Mouse (Mus musculus): ENCODE results near the gene Pgm5. TPM values are rescaled to one million over a fixed set of nuclear protein-coding genes. Genes with fewer than 3 reads are reported as not detected.
A peak's percentile ranks its signal among the peaks of the same experiment; 100 is the strongest.
"Not testable (repeated sequence)": the region's sequence is repeated elsewhere in the genome, so short reads cannot be mapped to it uniquely, and the experiment has no call there.

Gene Pgm5
- polyA plus RNA-seq, 1 experiment from 2014 or later = 1.2 TPM

GRCm38 (mm10) chr19:24719504-24719903, 142.2 kb downstream of the Pgm5 start:
- Histone ChIP-seq H3K9ac (replicated peaks) (no peak overlapping the region), H3K4me3 (replicated peaks) (no peak overlapping the region), H3K36me3 (no peaks in the 10 kb centered on the region), H3K27me3 (replicated peaks) (no peaks in the 10 kb centered on the region), H3K4me1 (no peaks in the 10 kb centered on the region), H3K27ac (replicated peaks) (no peak overlapping the region), H3K4me2 (no peak overlapping the region), H3K9me3 (replicated peaks) (no peaks in the 10 kb centered on the region)
- ATAC-seq (ENCODE audit: low FRiP score) = no peak
- WGBS = 77% methylated on average over 4 of the region's 4 CpGs

DNA sequence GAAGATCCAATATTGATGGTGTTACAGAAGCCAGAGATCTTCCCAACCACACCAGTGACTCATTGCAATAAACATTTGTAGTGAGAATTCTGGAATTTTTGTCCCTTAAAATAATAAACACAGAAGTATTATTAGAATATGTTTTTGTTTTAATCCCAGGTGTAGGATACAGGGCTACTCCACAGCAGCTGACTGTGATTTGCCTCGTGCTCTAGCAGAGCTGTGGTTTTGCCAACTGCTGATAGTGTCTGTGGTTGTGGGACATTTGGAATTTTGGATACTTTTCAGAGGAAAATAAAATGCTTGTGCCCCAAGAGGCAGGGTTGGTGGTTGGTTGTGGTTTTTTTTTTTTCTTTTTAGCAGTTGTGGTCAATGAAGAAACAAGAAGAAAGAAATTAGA, 143.6 kb downstream of the Pgm5 start:
- H3K4me3 ChIP-seq (replicated peaks) = no peak overlapping the region
- no peak for ATAC-seq (ENCODE audit: low FRiP score)
- no peak overlapping the region for H3K9ac ChIP-seq (replicated peaks)
- H3K27ac ChIP-seq (replicated peaks) = no peak overlapping the region
- no peaks in the 10 kb centered on the region for H3K9me3 ChIP-seq (replicated peaks)
- H3K4me2 ChIP-seq = no peak overlapping the region
- WGBS = 89% methylated on average over 1 of the region's 1 CpGs
- H3K4me1 ChIP-seq = no peaks in the 10 kb centered on the region
- H3K36me3 ChIP-seq = no peaks in the 10 kb centered on the region
- no peaks in the 10 kb centered on the region for H3K27me3 ChIP-seq (replicated peaks)

GRCm38 (mm10) chr19:24716303-24717097, 145.2 kb downstream of the Pgm5 start:
- WGBS = 78% methylated on average over 7 of the region's 7 CpGs
- ATAC-seq (ENCODE audit: low FRiP score) = peak; percentile 57; the same call in 1 of the 2 replicates

DNA sequence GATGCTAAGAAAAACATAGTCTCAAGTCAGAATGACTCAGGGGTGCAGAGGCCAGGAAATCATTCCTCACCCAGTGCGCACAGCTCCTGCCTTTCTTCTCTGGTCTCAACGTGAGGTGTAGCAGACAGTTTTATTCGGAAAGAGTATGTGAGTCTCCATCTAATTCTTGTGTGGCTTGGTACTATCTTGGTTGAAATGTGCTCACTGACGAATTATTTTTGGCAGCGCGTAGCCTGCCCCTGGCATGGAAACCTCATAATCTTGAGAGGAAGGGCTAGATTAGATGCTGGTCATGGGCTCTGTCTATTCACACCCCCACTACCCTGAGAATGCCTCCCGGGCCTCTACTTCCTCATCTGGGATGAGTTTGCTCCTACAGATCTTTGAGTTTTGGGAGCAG, 153.6 kb downstream of the Pgm5 start:
- H3K27me3 ChIP-seq (replicated peaks) = no peaks in the 10 kb centered on the region
- H3K36me3 ChIP-seq = no peaks in the 10 kb centered on the region
- ATAC-seq (ENCODE audit: low FRiP score) = no peak
- no peaks in the 10 kb centered on the region for H3K4me1 ChIP-seq
- H3K9me3 ChIP-seq (replicated peaks) = no peaks in the 10 kb centered on the region
- H3K4me3 ChIP-seq (replicated peaks) = no peak overlapping the region
- H3K4me2 ChIP-seq = no peak overlapping the region
- no peak overlapping the region for H3K27ac ChIP-seq (replicated peaks)
- H3K9ac ChIP-seq (replicated peaks) = no peak overlapping the region
- WGBS = 89% methylated on average over 7 of the region's 7 CpGs

More at GRCm38 (mm10) chr19:24716303-24717097, 145.2 kb downstream of the Pgm5 start:
- Histone ChIP-seq H3K36me3 (no peaks in the 10 kb centered on the region), H3K27ac (replicated peaks) (no peak overlapping the region), H3K4me1 (no peaks in the 10 kb centered on the region), H3K9me3 (replicated peaks) (no peaks in the 10 kb centered on the region), H3K4me2 (no peak overlapping the region), H3K9ac (replicated peaks) (no peak overlapping the region), H3K27me3 (replicated peaks) (no peaks in the 10 kb centered on the region), H3K4me3 (replicated peaks) (no peak overlapping the region)

DNA sequence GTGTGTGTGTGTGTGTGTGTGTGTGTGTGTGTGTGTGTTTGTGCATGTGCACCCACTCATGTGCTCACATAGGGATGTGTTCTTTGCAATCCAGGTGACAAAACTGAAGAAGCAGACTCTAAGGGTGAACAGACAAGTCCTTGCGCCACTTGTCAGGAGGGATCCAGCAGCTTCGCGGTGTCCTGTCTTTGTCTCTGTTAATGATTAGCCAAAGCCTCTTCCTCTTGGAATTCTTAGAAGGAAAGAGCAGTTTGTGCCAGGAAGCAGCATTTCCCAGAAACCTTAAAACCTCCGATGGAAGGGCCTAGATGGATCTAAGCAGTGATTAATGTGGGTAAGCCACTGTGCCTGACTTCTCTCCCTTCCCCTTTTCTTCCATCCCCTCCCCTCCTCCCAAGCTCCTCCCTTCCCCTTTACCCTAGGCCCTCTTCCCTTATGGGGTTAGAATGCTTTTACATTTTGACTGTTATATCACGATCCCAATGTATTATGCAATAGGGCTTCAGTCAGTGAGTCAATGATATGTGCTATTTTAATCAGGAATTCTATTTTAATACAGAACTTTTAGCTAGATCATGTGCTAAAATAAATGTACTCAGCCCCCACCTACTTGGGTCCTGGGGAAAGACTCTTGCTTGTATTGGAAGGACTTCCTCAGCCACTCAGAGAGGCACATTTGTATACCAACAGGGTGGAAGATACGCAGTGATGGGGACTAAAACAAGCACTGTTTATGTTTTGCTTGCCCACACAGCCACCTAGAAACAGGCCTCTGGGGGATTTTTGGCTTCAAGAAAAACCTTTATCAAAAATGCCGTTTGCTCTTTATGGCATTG, 154.4 kb downstream of the Pgm5 start:
- Histone ChIP-seq H3K4me3 (replicated peaks) (no peak overlapping the region), H3K4me1 (no peaks in the 10 kb centered on the region), H3K27me3 (replicated peaks) (no peaks in the 10 kb centered on the region), H3K36me3 (no peaks in the 10 kb centered on the region), H3K4me2 (no peak overlapping the region), H3K27ac (replicated peaks) (no peak overlapping the region), H3K9ac (replicated peaks) (no peak overlapping the region), H3K9me3 (replicated peaks) (no peaks in the 10 kb centered on the region)
- WGBS = 54% methylated on average over 7 of the region's 7 CpGs
- no peak for ATAC-seq (ENCODE audit: low FRiP score)

- no peaks in the 10 kb centered on the region for H3K36me3 ChIP-seq
- no peak overlapping the region for H3K9ac ChIP-seq (replicated peaks)
- H3K4me3 ChIP-seq (replicated peaks) = no peak overlapping the region
- no peak overlapping the region for H3K27ac ChIP-seq (replicated peaks)
- no peak for ATAC-seq (ENCODE audit: low FRiP score)
- 71% methylated on average over 1 of the region's 1 CpGs for WGBS
- no peaks in the 10 kb centered on the region for H3K4me1 ChIP-seq
- no peaks in the 10 kb centered on the region for H3K9me3 ChIP-seq (replicated peaks)
- H3K4me2 ChIP-seq = no peak overlapping the region
- H3K27me3 ChIP-seq (replicated peaks) = no peaks in the 10 kb centered on the region
Measured at GRCm38 (mm10) chr19:24705395-24705794, 156.3 kb downstream of the Pgm5 start.

DNA sequence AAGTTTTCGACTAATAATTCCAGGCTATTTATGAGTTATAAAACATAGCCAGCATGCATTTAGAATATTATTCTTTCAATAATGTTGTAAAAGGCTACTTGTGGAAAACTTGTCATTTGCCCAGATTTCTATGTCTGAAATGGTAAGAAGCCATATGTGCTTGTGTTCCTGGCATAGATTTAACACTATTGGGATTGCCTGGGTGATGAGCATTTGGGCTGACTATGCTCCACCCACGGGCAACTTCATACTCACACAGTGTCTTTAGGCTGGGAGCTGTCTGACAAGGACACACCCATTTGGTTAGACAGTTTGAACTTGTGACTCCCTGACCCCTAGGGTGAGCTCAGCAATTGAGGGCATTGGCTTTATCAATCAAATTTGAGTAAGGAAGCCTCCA, 157.3 kb downstream of the Pgm5 start:
- Histone ChIP-seq H3K9me3 (replicated peaks) (no peaks in the 10 kb centered on the region), H3K4me2 (no peak overlapping the region), H3K27me3 (replicated peaks) (no peaks in the 10 kb centered on the region), H3K4me1 (no peaks in the 10 kb centered on the region), H3K36me3 (no peaks in the 10 kb centered on the region), H3K4me3 (replicated peaks) (no peak overlapping the region), H3K27ac (replicated peaks) (no peak overlapping the region), H3K9ac (replicated peaks) (no peak overlapping the region)
- 82% methylated on average over 2 of the region's 2 CpGs for WGBS
- ATAC-seq (ENCODE audit: low FRiP score) = no peak

- Histone ChIP-seq H3K27me3 (replicated peaks) (no peaks in the 10 kb centered on the region), H3K9ac (replicated peaks) (no peak overlapping the region), H3K9me3 (replicated peaks) (no peaks in the 10 kb centered on the region), H3K36me3 (no peaks in the 10 kb centered on the region), H3K4me1 (no peaks in the 10 kb centered on the region), H3K4me3 (replicated peaks) (no peak overlapping the region), H3K4me2 (no peak overlapping the region), H3K27ac (replicated peaks) (no peak overlapping the region)
- no peak for ATAC-seq (ENCODE audit: low FRiP score)
- WGBS = 72% methylated on average over 8 of the region's 8 CpGs
Measured at GRCm38 (mm10) chr19:24703680-24704079, 158.0 kb downstream of the Pgm5 start.

DNA sequence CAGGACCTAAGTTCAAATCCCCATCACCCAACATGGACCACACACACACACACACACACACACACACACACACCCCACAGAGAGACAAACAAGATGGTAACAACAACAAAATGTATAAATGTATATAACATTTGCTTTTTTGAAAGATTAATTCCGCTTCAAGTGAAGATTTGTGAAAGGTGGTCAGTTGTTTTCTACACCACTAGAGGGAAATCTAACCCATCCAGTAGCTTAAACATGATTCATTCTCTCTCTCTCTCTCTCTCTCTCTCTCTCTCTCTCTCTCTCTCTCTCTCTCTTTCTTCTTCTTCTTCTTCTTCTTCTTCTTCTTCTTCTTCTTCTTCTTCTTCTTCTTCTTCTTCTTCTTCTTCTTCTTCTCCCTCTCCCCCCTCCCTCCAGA, 158.5 kb downstream of the Pgm5 start:
- not testable (repeated sequence) for H3K4me3 ChIP-seq (replicated peaks); H3K4me1 ChIP-seq; H3K27ac ChIP-seq (replicated peaks); ATAC-seq (ENCODE audit: low FRiP score); H3K27me3 ChIP-seq (replicated peaks); H3K4me2 ChIP-seq; H3K36me3 ChIP-seq; H3K9ac ChIP-seq (replicated peaks); H3K9me3 ChIP-seq (replicated peaks)
- WGBS = 45% methylated on average over 1 of the region's 1 CpGs

DNA sequence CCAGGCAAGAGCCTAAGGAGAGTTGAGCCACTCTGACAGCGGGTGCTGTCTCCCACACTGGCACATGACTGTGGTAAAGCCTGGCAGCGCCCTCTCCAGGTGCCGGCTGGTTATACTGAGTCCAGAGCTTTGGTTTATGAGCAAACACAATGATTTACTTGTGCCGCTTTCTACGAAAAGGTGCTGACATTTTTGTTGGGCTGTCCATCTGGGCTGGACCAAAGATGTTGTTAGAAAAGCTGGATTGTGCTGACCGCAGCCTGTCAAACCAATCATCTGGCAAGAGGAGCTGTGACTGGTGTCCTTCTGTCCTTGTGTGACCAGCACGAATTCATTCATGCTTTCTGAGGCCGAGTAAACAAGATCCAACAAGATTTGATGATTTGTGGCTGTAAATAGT, 159.9 kb downstream of the Pgm5 start:
- Histone ChIP-seq H3K4me2 (no peak overlapping the region), H3K9me3 (replicated peaks) (no peaks in the 10 kb centered on the region)
- 72% methylated on average over 8 of the region's 8 CpGs for WGBS

DNA sequence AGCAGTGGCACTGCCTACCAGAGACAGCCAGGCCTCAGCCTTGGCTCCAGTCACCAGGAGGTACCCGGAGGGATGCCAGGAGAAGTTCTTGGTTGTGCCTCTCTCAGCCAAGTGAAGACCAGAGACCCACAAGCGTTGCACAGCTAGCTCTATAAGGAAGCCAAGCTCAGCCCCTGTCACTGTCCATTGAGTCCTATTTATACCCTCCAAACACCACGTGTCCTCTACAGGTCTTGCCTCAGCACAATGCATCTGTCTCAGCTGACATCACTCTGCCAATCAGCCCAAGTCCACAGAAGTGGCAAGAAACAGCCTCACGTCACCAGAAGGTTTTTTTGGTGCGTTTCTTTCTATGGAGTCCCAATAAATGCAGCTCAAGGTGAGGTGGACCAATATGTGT, 161.0 kb downstream of the Pgm5 start:
- no peaks in the 10 kb centered on the region for H3K27me3 ChIP-seq (replicated peaks)
- no peak overlapping the region for H3K27ac ChIP-seq (replicated peaks)
- H3K4me2 ChIP-seq = no peak overlapping the region
- no peak overlapping the region for H3K4me3 ChIP-seq (replicated peaks)
- no peak overlapping the region for H3K9ac ChIP-seq (replicated peaks)
- H3K4me1 ChIP-seq = no peaks in the 10 kb centered on the region
- H3K9me3 ChIP-seq (replicated peaks) = no peaks in the 10 kb centered on the region
- H3K36me3 ChIP-seq = no peaks in the 10 kb centered on the region
- WGBS = 89% methylated on average over 5 of the region's 5 CpGs
- no peak for ATAC-seq (ENCODE audit: low FRiP score)

More for the DNA sequence above, 159.9 kb downstream of the Pgm5 start:
- ATAC-seq (ENCODE audit: low FRiP score) = no peak
- H3K27ac ChIP-seq (replicated peaks) = no peak overlapping the region
- no peaks in the 10 kb centered on the region for H3K4me1 ChIP-seq
- no peaks in the 10 kb centered on the region for H3K27me3 ChIP-seq (replicated peaks)
- H3K9ac ChIP-seq (replicated peaks) = no peak overlapping the region
- no peak overlapping the region for H3K4me3 ChIP-seq (replicated peaks)
- H3K36me3 ChIP-seq = no peaks in the 10 kb centered on the region

- Histone ChIP-seq H3K27me3 (replicated peaks) (no peaks in the 10 kb centered on the region), H3K9ac (replicated peaks) (no peak overlapping the region), H3K36me3 (no peaks in the 10 kb centered on the region), H3K4me1 (no peaks in the 10 kb centered on the region), H3K4me2 (no peak overlapping the region), H3K4me3 (replicated peaks) (no peak overlapping the region), H3K27ac (replicated peaks) (no peak overlapping the region), H3K9me3 (replicated peaks) (no peaks in the 10 kb centered on the region)
- ATAC-seq (ENCODE audit: low FRiP score) = no peak
Measured at GRCm38 (mm10) chr19:24699910-24700309, 161.7 kb downstream of the Pgm5 start.
